Mouse (Mus musculus) liver, postnatal 0 days (tissue): ENCODE data around the gene Pde4d.

ENCODE experiments used
- CTCF ChIP-seq: sonication (generic); IDR thresholded peaks from 2 replicates; pipeline ENCODE4 v1.5.1; 2016; ENCODE audit warnings: antibody characterized with exemption, low read depth
- EP300 ChIP-seq: IDR thresholded peaks from 2 replicates; pipeline ENCODE4 v1.6.1; 2016; ENCODE audit warnings: antibody characterized with exemption, low read depth, mild to moderate bottlenecking

- TF ChIP-seq CTCF (no peak), EP300 (no peak)
These were observed 1387.7 kb downstream of the Pde4d start for GRCm38 (mm10) chr13:109837453-109837852.
